Mouse (Mus musculus): ENCODE results near the gene Epb41l2.

The Epb41l2 gene

GRCm38 (mm10) chr10:25359208-25359958, at the start of gene Epb41l2:
Gene Epb41l2, plus strand, starts transcription at chr10:25359798.
- DNase-seq: peak; percentile 92

GRCm38 (mm10) chr10:25309996-25310395, 49.6 kb upstream of the Epb41l2 start:
- DNase-seq: no peak

GRCm38 (mm10) chr10:25310736-25311135, 48.9 kb upstream of the Epb41l2 start:
- DNase-seq: no peak

GRCm38 (mm10) chr10:25311554-25312212, 47.9 kb upstream of the Epb41l2 start:
- peak; percentile 40 for DNase-seq

- DNase-seq: no peak
Measured at GRCm38 (mm10) chr10:25313856-25314584, 45.6 kb upstream of the Epb41l2 start.

GRCm38 (mm10) chr10:25317665-25318064, 41.9 kb upstream of the Epb41l2 start:
- DNase-seq: peak; percentile 58

- peak; percentile 51 for DNase-seq
Measured at GRCm38 (mm10) chr10:25318405-25318804, 41.2 kb upstream of the Epb41l2 start.

GRCm38 (mm10) chr10:25319531-25319930, 40.1 kb upstream of the Epb41l2 start:
- DNase-seq: no peak

GRCm38 (mm10) chr10:25321198-25321597, 38.4 kb upstream of the Epb41l2 start:
- DNase-seq: peak; percentile 35

GRCm38 (mm10) chr10:25325690-25326089, 33.9 kb upstream of the Epb41l2 start:
- peak; percentile 74 for DNase-seq

- no peak for DNase-seq
Measured at GRCm38 (mm10) chr10:25327511-25327910, 32.1 kb upstream of the Epb41l2 start.

- no peak for DNase-seq
Measured at GRCm38 (mm10) chr10:25330094-25330493, 29.5 kb upstream of the Epb41l2 start.

- peak; percentile 70 for DNase-seq
Measured at GRCm38 (mm10) chr10:25331321-25332049, 28.1 kb upstream of the Epb41l2 start.

GRCm38 (mm10) chr10:25333390-25334079, 26.1 kb upstream of the Epb41l2 start:
- no peak for DNase-seq

GRCm38 (mm10) chr10:25340675-25341074, 18.9 kb upstream of the Epb41l2 start:
- no peak for DNase-seq

GRCm38 (mm10) chr10:25342801-25343200, 16.8 kb upstream of the Epb41l2 start:
- DNase-seq: no peak

GRCm38 (mm10) chr10:25353941-25354340, 5.7 kb upstream of the Epb41l2 start:
- DNase-seq: no peak

GRCm38 (mm10) chr10:25354390-25354789, 5.2 kb upstream of the Epb41l2 start:
- DNase-seq: no peak

GRCm38 (mm10) chr10:25359959-25360811, 587 bp downstream of the Epb41l2 start:
- DNase-seq: peak; percentile 28

GRCm38 (mm10) chr10:25362235-25362634, 2.6 kb downstream of the Epb41l2 start:
- no peak for DNase-seq

- DNase-seq: no peak
Measured at GRCm38 (mm10) chr10:25365158-25365557, 5.6 kb downstream of the Epb41l2 start.

Data from lung, postnatal 36 days (tissue).